17 mouse cellular contexts compared by ENCODE assay signal in genomic region chr1:136848791-136849190, GRCm38 (mm10).
"Had no signal": no experiment of that assay in that cellular context is flagged by ENCODE, and none has a peak within 500 bp of the region (broad histone marks: within the 10 kb centered on the region; RNA-seq: fewer than 3 reads in every experiment).

No protein-coding gene starts in this region.

- H3K27ac ChIP-seq: neural tube, embryonic 12.5 days; neural tube, embryonic 13.5 days; neural tube, embryonic 15.5 days; stomach, embryonic 15.5 days; stomach, postnatal 0 days had no signal

- H3K27me3 ChIP-seq: neural tube, embryonic 12.5 days; neural tube, embryonic 13.5 days; neural tube, embryonic 15.5 days; stomach, embryonic 15.5 days had no signal

- H3K4me1 ChIP-seq: neural tube, embryonic 12.5 days; neural tube, embryonic 13.5 days; neural tube, embryonic 15.5 days; stomach, embryonic 15.5 days had no signal

- H3K4me2 ChIP-seq: neural tube, embryonic 12.5 days; neural tube, embryonic 13.5 days; neural tube, embryonic 15.5 days; stomach, embryonic 15.5 days had no signal

- H3K4me3 ChIP-seq: neural tube, embryonic 12.5 days; neural tube, embryonic 13.5 days; neural tube, embryonic 15.5 days; stomach, embryonic 15.5 days had no signal

- H3K9ac ChIP-seq: neural tube, embryonic 12.5 days; neural tube, embryonic 13.5 days; neural tube, embryonic 15.5 days; stomach, embryonic 15.5 days had no signal

- H3K9me3 ChIP-seq: neural tube, embryonic 12.5 days; neural tube, embryonic 13.5 days; neural tube, embryonic 15.5 days; stomach, embryonic 15.5 days had no signal

- DNase-seq: retina, postnatal 1 day; right cerebral cortex, adult 18-20 months; right cerebral cortex, postnatal 14 days; right cerebral cortex, postnatal 25 days; right cerebral cortex, postnatal 4 days; spleen, adult 18-20 months; thymus, adult 18-20 months; thymus, adult 2 months; thymus, postnatal 14 days; thymus, postnatal 25 days; thymus, postnatal 36 days; thymus, postnatal 4 days had no signal

- H3K36me3 ChIP-seq: neural tube, embryonic 12.5 days; neural tube, embryonic 13.5 days; neural tube, embryonic 15.5 days; stomach, embryonic 15.5 days had no signal
